Mouse (Mus musculus): ENCODE measurements around the gene Icosl. TPM values are rescaled to one million over a fixed set of nuclear protein-coding genes. Genes with fewer than 3 reads are reported as not detected.
"Not testable (repeated sequence)": the region's sequence is repeated elsewhere in the genome, so short reads cannot be mapped to it uniquely, and the experiment has no call there.

Gene Icosl
- total RNA-seq, 2 experiments from 2014 or later: 2.6 to 3.9 TPM

DNA sequence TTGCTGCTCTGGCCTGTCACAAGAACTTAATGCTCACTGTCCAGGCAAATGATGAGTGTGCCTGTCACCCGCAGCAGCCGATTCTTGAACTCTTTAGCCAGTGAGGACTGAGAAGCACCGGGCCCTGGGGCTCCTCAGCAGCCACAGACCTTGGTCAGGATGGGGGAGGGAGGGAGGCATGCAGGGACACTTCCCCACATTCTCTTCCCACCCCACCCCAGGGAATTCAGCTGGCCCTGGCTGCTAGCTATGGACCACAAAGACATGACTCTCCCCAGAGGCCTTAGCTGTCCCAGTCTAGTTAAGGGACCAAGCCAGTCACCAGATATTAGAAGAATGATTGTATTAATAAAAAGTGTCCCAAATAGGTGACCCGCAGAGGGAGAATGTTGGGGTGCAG, 5.0 kb downstream of the Icosl start:
- no peak for ATAC-seq (replicated peaks; ENCODE audit: poor library complexity)

DNA sequence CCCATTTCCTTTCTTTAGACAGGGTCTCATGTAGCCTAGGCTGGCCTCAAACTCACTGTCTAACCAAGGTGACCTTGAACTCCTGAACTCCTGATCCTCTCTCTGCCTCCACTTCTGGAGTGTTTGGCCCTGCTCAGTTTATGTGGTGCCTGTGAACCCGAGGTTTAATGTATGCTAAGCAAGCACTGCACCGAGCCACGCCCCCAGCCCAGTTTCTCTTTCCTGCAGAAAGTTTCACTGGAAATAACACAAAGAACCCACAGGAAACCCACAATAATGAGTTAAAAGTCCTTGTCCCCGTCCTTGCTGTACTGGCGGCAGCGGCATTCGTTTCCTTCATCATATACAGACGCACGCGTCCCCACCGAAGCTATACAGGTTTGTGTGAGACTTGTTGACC, 5.9 kb downstream of the Icosl start:
- ATAC-seq (replicated peaks; ENCODE audit: poor library complexity): peak; percentile 70

DNA sequence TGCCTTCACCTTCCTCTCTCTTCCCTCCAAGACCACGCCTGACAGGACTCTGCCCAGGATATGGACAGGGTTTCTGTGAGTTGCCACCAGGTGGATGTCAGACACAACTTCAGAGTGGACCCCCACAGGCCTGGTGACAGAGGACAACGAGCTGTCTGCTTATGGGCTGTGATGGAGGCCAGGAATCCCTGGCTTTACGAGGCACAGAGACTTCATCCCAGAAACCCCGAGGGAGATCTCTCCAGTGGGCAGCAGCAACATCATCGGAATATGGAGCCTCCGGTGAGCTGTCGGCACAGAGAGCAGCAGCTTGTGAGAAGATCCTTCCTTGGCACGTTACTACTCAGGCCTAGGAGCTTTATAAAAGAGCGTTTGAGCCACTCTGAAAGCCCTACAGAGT, 8.8 kb downstream of the Icosl start:
- no peak for ATAC-seq (replicated peaks; ENCODE audit: poor library complexity)

DNA sequence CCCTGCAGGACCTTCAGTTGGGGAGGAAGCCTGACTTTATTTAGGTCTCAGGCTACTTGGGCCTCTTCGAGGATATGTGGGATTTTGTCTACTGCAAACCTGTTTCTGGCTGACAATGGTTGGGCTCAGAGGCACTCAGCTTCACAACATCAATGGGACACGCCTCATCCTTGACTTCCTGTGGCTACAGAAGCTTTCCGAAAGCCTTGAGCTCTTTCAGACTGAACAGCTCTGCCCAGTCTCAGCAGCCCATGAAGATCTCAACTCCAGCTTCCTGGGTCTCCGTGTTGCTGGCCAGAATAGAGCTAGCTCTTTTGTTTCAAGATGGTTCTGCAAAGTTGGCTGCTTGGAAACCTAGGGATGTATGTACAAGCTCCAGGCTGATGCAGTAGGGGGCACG, 9.2 kb downstream of the Icosl start:
- no peak for ATAC-seq (replicated peaks; ENCODE audit: poor library complexity)

DNA sequence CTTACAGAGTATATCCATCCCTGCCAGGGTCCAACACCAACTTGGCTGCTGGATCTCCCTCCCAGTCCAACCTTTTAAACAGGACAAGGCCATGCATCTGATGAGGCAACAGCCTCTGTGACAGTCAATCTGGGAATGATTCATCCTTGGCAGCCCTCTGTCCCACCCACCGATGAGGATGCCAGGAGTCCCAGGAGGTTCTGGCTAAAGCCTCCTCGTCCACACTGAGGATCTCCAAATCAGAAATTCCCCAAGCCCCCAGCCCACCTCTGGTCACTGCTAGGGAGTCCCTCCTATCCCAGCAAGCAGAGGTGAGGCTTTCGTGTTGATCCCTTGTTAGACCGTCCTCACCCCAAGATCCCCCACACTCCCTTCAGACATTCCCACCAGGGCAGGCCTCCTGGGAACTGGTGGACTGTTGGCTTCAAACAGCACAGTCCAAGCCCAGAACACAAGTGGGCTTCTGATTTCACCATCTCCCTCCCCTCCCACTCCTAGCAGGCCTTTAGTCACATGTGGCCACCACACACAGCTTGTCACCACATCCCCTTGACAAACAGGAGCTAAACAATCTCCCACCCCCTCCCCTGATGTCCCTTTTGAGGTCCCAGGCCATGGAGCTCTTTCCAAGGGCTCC, 11.0 kb downstream of the Icosl start:
- peak; percentile 61 for ATAC-seq (replicated peaks; ENCODE audit: poor library complexity)

DNA sequence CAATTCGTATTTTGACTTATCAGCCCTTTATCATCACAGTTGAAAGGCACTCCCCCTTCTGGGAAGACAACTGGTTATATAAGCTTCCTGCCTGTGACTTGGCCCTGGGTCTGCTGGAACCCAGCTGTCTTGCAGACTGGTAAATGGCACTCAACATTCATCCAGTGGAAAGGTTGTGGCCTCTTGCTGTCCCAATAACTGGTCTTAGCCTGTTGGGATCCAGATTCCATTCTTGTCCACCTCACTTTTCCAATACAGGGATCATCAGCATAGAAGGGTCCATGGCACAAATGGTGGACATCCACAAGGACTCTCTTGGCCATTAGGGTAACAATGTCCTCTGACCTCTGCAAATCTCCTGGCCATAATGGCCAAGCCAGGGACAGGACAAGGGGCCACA, 15.0 kb downstream of the Icosl start:
- no peak for ATAC-seq (replicated peaks; ENCODE audit: poor library complexity)

DNA sequence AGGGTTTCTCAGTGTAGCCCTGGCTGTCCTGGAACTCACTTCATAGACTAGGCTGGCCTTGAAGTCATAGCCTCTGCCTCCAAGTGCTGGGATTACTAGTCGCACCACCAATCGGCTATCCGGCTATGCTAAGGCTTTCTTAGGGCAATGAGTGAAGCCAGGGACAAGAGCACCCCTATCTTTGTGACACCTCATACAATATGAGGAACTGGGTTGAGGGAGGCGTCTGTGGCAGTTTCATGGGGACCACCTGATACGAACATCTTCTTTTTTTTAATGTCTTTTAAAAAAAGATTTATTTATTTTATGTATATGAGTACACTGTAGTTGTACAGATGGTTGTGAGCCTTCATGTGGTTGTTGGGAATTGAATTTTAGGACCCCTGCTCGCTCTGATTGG, 16.6 kb downstream of the Icosl start:
- no peak for ATAC-seq (replicated peaks; ENCODE audit: poor library complexity)

DNA sequence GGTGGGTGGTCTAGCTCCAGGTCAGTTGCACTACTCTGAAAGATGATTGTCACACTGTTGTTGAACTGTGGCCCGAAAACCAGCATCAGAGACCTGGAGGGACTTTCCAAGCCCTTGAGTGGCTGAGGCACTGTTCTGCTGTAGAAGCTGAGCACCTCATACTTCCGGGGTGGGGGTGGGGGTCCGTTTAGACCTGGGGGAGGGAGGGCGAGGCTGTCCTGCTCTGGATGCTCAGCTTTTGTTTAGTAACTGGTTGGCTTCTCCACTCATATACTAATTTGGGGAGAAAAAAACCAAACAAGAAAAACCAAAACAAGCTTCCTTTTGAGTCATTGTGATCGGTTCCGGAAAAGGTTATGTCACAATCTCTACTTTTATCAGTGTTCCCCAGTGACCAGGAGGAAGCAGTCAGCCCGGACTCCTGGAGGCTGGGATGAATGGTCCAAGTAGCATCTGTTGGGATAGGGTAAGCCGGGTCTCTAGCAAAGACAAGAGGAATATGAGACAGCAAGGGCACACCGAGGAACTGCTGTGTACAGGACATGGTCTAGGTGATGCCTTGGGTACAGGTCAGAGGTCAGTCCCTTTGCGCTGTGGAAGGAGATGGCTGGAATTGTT, 17.5 kb downstream of the Icosl start:
- peak; percentile 67 for ATAC-seq (replicated peaks; ENCODE audit: poor library complexity)

DNA sequence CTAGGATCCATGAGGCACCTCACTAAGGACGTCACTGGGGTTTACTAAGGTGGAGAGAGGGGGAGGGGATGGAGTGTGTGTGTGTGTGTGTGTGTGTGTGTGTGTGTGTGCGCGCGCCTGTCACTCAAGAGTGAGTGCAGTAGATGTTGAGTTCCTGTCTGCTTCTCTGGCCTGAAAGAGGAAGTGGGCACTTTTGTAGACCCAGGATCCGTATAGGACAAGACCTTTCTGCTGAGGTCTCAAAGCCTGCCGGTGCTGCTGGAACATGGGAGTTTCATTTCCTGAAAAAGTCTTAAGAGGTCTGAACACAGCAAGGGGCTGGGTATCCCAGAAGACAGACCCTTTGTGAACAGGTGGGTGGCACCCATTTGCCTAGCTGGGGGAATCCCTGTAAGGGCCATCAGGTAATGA, 18.0 kb downstream of the Icosl start:
- peak; percentile 89 for ATAC-seq (replicated peaks; ENCODE audit: poor library complexity)

DNA sequence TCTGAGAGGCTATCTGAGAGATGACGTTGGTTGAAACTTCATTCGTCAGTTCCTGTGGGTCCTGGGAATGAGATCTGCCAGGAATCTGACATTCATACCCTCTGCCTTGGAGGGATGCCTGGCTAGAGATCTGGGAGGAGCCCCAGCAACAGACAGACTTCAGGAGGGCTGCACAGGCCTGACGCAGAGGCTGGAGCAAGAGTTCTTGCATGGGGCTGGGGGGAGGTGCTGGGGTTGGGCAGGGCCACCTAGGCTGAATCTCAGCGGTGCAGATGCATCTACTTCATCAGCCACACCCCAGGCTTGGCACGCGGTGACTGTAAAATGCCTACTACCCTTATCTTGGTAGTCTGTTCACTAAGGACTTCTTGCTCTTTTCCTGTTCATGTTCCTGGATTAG, 21.1 kb downstream of the Icosl start:
- ATAC-seq (replicated peaks; ENCODE audit: poor library complexity): peak; percentile 16

DNA sequence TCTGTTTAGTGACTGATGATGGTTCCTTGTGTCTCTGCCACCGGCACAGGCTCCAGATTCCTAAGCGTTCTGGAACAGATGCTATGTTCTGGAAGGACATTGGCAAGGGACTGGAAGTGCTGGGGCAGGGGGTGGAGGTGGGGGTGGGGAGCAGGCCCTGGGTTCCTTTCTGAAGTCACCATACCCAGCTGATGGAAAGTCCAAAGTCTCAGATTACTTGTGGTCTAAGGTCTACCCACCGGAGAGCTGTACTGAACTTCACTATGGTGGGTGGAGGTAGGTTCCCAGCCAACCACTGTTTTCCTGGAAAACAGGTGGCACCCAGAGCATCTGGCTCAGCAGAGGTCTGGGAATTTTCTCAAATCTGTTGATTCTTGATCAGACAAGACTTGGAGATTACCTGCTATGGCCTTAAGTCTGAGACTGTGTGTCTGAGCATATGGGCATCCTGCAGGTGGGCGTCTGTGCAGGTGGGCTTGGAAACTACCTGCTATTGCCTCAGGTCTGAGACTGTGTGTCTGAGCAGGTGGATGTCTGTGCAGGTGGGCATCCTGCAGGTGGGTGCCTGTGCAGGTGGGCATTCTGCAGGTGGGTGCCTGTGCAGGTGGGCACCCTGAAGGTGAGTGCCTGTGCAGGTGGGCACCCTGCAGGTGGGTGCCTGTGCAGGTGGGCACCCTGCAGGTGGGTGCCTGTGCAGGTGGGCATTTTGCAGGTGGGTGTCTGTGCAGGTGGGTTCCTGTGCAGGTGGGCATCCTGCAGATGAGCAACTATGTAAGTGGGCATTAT, 21.8 kb downstream of the Icosl start:
- no peak for ATAC-seq (replicated peaks; ENCODE audit: poor library complexity)

DNA sequence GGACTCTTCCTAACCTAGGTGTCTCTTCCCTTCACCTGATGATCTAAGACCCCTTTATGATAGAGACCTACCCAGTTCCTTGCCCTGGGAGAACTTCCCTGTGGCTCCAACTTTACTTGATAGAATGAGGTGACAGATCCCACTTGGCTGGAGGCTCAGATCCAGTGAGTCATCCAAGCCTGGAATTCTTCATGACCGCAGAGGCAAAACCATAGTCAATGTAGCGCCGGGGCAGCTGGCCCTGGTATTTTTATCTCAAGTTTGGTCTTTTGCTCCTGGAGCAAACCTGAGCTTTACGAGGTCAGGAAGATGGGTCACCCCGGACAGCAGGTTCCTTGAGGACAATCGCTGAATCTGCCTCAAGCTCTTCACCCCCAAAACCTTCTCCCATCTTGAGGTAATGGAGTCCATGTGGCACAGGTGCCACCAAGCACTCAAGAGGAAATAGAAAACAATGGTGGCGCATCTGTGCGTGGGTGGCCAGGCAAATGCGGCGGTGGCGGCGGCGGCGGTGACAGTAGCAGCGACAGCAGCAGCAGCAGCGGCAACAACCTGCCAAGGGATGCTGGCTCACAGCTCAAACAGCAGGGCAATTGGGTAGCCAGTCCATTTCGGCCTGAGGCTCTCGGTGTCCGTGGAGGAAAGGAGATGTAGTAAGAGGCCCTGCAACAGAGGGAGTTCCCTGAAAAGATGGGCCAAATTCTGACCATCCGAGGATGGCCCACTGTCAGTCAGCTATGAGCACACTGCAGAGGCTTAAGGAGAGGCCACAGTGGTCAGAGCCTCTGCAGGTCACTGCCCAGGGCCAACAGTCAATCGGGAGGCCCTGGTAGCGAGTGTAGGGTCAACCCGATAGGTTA, 23.0 kb downstream of the Icosl start:
- no peak for ATAC-seq (replicated peaks; ENCODE audit: poor library complexity)

DNA sequence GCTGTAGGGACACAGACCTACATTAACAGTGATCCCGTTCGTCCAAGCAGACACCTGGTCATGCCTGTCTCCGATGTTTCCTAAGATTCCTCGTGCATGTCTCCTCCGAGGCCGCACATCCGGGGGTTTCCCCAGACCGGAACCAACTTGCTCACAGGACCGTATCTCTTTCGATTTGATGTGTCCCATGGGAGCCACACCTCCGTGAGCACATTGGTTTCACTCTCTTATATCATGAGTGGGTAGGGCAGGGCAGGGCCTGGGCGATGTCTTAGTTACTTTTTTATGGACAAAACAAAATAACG, 23.6 kb downstream of the Icosl start:
- ATAC-seq (replicated peaks; ENCODE audit: poor library complexity): no peak

DNA sequence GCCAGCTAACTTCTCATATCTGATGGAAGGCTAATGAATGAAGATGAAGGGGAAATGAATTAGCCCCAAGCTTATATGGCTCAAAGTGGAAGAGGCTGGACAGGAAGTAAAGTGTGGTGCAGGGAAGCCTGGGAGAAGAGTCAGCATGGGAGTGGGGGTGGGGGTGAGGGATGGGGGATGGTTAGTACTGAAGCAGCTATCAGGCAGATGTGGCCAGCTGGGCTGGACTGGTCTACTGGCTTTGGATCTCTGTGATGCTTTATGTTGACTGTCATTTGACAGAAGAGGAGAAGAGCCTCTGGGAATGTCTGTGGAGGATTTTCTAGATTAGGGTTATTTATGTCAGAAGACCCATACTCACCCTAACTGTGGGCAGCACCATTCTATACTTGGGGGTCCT, 26.1 kb downstream of the Icosl start:
- no peak for ATAC-seq (replicated peaks; ENCODE audit: poor library complexity)

DNA sequence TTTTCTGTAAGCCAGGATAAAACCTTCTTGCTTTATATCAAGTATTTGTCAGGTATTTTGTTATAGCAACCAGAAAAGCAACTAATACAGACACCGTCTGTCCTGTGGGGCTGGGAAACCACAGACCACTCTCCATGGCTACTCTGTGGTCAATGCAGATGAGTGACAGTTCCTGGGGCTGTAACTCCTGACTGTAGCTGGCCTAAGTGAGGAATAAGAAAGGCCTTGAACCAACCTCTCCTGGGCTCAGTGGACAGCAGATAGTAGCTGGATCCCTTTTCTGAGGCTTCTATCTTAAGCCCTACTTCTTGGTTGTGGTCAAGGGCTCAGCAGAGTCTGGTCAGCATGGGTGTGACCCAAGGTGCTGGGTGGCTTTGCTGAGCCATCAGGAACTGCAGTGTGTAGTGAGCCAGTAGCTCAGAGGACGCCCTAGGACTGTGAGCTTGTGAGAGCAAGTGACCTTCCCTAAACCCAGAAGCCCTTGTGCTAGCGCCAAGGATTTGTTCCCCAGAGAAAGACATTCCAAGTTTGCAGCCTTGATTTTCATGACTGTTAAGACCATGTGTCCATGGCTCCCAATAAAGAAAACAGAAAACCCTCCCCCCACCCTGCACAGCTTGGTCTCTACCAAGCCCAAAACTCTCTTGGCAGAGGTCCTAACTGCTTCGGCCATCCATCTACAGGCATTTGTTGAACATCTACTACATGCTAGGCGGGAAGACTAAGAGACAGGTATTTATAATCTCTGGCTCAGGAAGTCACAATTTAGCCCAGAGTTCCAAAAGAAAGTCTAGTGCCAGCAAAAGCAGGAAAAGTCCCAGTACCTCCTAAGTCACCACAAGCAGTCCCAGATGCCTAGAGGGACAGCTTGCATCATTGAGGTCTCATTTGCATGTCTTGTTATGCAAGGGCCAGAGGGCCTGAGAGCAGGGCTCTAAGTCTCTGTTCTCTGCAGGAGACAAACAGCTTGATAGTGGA, 27.1 kb downstream of the Icosl start:
- ATAC-seq (replicated peaks; ENCODE audit: poor library complexity): peak; percentile 91

DNA sequence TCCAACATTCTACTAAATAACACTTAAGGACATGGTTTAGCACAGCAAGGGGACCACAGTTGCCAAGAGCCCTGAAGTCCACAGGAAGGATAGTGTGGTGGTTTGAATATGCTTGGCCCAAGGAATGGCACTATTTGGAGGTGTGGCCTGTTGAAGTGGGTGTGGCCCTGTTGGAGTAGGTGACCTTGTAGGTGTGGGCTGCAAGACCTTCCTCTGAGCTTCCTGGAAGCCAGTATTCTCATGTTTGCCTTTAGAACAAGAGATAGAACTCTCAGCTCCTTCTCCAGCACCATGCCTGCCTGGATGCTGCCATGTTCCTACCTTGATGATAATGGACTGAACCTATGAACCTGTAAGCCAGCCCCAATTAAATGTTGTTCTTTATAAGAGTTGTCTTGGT, 30.8 kb downstream of the Icosl start:
- ATAC-seq (replicated peaks; ENCODE audit: poor library complexity): not testable (repeated sequence)

DNA sequence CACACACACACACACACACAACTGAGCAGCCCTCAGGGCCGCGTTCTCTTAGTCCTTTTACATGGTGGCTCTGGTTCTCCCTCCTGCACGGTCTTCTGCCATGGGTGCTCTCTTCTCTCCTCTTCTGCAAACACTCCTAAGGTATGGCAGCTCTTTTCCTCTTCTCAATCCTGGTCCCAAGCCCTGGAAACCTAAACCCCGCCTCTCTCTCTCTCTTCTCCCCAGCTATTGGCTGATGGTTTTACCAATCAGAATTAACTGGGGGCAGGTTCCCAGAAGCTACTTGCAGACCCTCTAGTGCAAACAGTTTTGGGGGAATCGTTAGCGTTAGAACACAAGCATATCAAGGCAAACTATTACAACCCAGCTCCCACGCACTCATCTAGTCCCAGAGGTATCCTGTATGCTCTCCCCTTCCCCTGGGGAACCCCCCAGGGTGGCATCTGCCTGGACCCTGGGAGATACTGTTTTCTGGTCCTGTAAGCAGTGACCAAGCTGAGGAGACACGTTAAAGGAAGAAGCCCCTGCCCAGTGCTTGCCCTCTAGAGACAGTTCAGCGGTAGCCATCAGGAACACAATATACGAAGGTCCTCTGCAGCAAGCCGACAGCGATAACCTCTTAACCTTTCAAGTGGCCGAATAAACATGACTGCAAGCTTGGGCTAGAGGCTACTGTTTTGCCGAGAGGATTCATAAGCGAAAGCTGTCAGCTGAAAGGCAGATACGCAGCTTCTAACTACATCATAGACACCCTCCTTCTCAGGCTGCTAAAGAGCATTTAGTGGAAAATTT, 32.1 kb downstream of the Icosl start:
- ATAC-seq (replicated peaks; ENCODE audit: poor library complexity): no peak

DNA sequence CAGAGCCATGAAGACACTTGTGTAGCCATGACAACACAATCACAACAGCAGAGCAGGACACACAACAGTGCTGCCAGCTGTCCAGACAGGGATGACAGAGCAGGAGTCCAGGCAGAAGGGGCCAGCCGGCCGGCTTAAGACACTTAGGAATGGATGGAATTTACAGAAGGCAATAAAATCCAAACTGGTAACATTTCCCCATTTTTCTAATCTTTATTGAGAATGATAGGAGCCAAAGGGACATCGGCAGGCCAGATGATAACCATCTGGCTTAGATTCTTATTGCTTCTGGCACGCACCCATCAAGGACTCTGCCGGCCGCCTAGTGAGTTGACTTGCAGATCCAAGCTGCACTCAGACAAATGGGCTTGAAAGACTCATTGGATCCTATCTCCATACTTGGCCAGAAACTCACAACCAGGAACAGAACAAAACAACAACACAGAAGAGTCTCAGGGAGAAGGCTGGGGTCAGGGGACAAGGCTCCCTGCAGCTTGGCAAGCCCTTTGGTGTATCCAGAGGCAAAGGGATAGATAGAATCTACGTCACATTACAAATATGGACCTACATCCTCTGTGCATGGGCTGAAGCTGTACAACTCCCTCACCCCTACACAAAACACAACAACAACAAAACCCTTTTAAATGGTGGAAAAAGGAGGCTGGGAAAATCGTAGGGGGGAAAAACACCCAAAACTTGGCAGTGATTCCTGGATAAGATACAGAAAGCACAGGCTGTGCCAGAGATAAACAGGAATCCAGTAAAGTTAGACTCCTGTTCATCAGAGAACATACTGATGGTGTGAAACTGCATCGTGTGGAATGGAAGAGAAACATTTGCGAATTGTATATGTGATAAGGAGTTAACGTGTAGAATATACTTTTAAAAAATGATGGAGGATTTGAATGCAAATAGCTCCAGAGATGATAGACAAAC, 35.7 kb downstream of the Icosl start:
- no peak for ATAC-seq (replicated peaks; ENCODE audit: poor library complexity)
